Mouse (Mus musculus) midbrain, embryonic 10.5 days (tissue): ENCODE measurements around the gene Kcnj16. TPM values are rescaled to one million over a fixed set of nuclear protein-coding genes. Genes with fewer than 3 reads are reported as not detected.
A peak's percentile ranks its signal among the peaks of the same experiment; 100 is the strongest.

ENCODE experiments used
- DNase-seq: peaks from one replicate; pipeline ENCODE4 v3.0.0-alpha.2; 2017; ENCODE audit warnings: low spot score
- H3K27ac ChIP-seq: fragments of 300-500 bp; sonication (generic); replicated peaks from 2 replicates; pipeline ENCODE4 v1.5.1; 2016; ENCODE audit warnings: mild to moderate bottlenecking
- H3K27me3 ChIP-seq: fragments of 300-500 bp; sonication (generic); 2 replicates; pipeline ENCODE4 v1.6.1; 2016; ENCODE audit warnings: low read depth, mild to moderate bottlenecking; ENCODE audit not compliant: poor library complexity, severe bottlenecking
- H3K36me3 ChIP-seq: fragments of 300-500 bp; sonication (generic); 2 replicates; pipeline ENCODE4 v1.6.1; 2016; ENCODE audit warnings: mild to moderate bottlenecking, moderate library complexity
- H3K4me1 ChIP-seq: fragments of 300-500 bp; sonication (generic); 2 replicates; pipeline ENCODE4 v1.6.1; 2016
- H3K4me3 ChIP-seq: fragments of 300-500 bp; sonication (generic); 2 replicates; pipeline ENCODE4 v1.5.1; 2016; ENCODE audit warnings: mild to moderate bottlenecking, moderate library complexity
- H3K9me3 ChIP-seq: fragments of 300-500 bp; sonication (generic); replicated peaks from 2 replicates; pipeline ENCODE4 v1.6.1; 2016; ENCODE audit warnings: mild to moderate bottlenecking
- WGBS: fragments of 180-500 bp; shearing (Covaris S2); methylation state at CpG from one replicate; pipeline ENCODE4 v1.1.7; 2016; 5-methylcytosine and 5-hydroxymethylcytosine counted together
- polyA plus RNA-seq: library from polyadenylated mRNA; unstranded; fragments of >200 nt; fragmentation: Nextera tagmentation; extraction: Ambion mirVana; gene quantifications from 2 replicates; pipeline ENCODE4 v1.2.1, GENCODE M21; 2016

The Kcnj16 gene
- polyA plus RNA-seq, 1 experiment from 2014 or later, result not detected

DNA sequence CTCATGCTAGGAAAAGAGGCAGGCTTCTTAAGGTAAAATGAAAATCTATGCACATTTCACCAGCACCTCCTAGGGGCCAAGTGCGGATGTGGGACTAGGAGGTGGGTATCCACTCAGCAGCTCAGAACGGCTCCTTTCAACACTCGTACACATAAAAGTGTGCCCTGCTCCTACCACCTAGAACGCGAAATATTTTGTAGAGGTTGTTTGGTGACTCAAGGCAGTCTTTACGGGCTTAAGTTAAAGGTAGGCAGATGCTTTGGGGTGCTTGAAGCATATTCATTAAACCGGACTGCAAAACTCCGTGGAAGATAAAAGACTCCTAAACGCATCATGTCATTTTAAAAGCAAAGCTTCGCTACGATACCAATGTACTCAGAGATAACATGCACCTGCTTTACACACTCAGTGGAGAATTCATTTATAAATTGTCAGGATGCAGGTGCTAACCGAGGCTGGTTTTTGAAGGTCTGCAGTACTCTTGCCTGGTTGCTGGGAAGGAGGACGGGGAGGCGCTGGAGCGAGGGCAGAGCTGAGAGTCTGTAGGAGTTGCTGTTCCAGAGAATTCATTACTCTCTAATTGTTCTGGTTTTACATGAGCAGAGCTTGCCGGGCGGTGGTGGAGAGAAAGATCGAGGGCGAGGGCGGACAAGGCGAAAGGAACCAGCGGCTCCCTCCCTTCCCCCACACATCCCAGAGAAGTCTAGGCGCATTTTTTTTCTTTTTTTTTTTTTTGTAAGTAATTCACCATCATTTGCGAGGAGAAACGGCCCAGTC, 97.1 kb downstream of the Kcnj16 start:
- DNase-seq, result peak; percentile 55
- under 1% methylated on average over 25 of the region's 25 CpGs for WGBS
- Histone ChIP-seq H3K4me3 (peak overlapping the region; percentile 72), H3K27ac (peak overlapping the region; percentile 84), H3K36me3 (no peaks in the 10 kb centered on the region), H3K4me1 (peaks cover 33% of the 10 kb centered on the region), H3K27me3 (peaks cover 15% of the 10 kb centered on the region), H3K9me3 (no peaks in the 10 kb centered on the region)

DNA sequence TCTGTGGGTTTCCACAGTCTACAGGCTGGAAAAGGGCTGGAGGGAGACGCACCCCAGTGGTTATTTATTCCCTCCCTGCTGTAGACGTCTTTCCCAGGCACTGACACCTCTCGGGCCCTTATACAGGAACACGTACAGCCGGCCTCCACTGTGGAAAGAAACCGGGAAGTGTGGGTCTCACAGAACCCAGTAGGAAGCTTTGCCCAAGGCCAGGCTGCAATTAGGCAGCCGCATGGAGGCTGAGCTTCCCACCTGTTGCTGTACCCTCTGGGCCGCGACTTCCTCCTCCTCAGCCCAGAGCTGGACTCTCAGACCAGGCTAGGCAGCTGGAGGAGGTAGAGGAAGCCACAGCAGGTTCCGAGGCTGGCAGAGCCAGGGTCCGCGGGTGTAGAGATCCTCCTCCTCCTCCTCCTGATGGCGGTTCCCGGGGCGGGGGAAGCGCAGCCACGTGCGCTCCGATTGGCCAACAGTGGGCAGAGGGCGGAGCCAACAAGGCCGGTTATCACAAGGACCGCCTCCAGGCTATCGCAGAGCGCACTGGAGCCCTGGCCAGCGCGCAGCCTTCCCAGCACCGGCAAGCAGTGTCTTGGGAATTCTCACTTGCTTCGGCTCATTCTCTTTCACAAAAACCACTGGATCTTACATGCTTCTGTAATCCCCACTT, 97.9 kb downstream of the Kcnj16 start, which contains the start of gene Kcnj2:
Kcnj2 (plus strand) TSS at position 530 of the 664 bp plus-strand sequence.
- peaks cover 15% of the 10 kb centered on the region for H3K27me3 ChIP-seq
- H3K27ac ChIP-seq, result peak within 1 kb of the TSS; percentile 84
- peak within 1 kb of the TSS; percentile 72 for H3K4me3 ChIP-seq
- under 1% methylated on average over 28 of the region's 28 CpGs for WGBS
- DNase-seq, result peak; percentile 94
- H3K36me3 ChIP-seq, result no peaks in the 10 kb centered on the region
- no peaks in the 10 kb centered on the region for H3K9me3 ChIP-seq
- peaks cover 28% of the 10 kb centered on the region for H3K4me1 ChIP-seq

GRCm38 (mm10) chr11:111066299-111066691, 98.5 kb downstream of the Kcnj16 start:
- Histone ChIP-seq H3K27me3 (peaks cover 15% of the 10 kb centered on the region), H3K9me3 (no peaks in the 10 kb centered on the region), H3K36me3 (no peaks in the 10 kb centered on the region), H3K27ac (peak overlapping the region; percentile 84), H3K4me3 (peak overlapping the region; percentile 72), H3K4me1 (peaks cover 28% of the 10 kb centered on the region)
- no peak for DNase-seq
- under 1% methylated on average over 9 of the region's 9 CpGs for WGBS

DNA sequence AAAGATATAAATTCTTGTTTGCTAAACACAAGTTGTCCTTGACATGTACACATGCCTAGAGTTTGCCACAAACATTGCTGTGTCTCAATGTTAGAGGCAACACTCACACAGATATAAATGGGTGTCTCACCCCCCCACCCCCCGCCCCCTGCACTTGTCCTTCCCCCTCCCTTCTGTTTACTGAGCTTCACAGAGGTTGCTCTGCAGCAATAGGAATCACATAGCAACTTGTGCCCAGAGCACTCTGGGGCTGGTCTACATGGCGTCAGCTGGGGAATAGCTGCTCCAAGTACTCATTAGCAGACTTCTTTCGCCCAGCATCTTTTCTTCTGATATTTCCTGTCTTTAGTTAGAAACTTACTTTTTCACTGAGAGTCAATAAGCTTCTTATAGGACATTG, 100.0 kb downstream of the Kcnj16 start:
- Histone ChIP-seq H3K27ac (no peak overlapping the region), H3K27me3 (peaks cover 15% of the 10 kb centered on the region), H3K36me3 (peaks cover 8% of the 10 kb centered on the region), H3K4me3 (no peak overlapping the region), H3K4me1 (peaks cover 28% of the 10 kb centered on the region), H3K9me3 (no peaks in the 10 kb centered on the region)
- 81% methylated on average over 3 of the region's 3 CpGs for WGBS
- no peak for DNase-seq

DNA sequence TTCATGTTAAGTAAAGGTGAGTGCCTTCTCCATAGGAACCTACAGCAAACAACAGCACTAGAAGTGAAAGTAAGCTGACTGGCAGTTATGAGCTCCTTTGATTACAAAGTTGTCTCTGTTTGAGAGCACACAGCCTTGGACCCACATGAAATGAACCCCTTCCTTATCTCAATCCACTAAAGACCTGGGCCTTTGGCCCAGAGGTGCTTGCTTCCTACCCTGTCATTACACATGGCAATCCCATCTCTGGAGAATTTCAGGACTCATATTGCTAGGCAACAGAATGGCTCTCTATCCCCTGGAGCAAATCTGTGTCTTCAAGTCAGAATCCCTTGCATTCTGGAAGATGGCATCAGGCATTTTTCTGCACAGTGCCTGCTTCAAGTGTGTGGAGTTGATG, 102.6 kb downstream of the Kcnj16 start:
- H3K36me3 ChIP-seq, result peaks cover 8% of the 10 kb centered on the region
- no peaks in the 10 kb centered on the region for H3K9me3 ChIP-seq
- no peak overlapping the region for H3K4me3 ChIP-seq
- DNase-seq, result no peak
- peaks cover 15% of the 10 kb centered on the region for H3K27me3 ChIP-seq
- peaks cover 18% of the 10 kb centered on the region for H3K4me1 ChIP-seq
- no peak overlapping the region for H3K27ac ChIP-seq

DNA sequence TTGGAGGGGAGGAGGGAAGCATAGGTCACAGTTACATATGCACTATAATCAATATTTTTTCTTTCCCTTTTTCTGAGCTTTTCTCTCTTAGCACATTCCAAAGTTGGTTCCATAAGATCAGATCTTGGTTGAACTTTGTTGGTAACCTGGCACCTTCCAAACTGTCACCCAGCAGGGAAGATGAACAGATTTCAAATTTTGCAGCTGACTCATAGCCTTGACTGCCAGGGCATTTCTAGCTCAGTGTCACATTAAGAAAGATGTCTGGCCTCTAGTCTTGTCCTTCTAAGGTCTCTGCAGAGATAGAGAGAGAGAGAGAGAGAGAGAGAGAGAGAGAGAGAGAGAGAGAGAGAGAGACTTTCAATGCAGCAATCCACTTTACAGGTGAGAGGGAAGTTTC, 106.3 kb downstream of the Kcnj16 start:
- Histone ChIP-seq H3K27ac (no peak overlapping the region), H3K27me3 (no peaks in the 10 kb centered on the region), H3K9me3 (no peaks in the 10 kb centered on the region), H3K4me3 (no peak overlapping the region), H3K4me1 (no peaks in the 10 kb centered on the region), H3K36me3 (peaks cover 8% of the 10 kb centered on the region)
- DNase-seq, result no peak

Other genes with a start within 250 kb of the Kcnj16 start
- gene Kcnj2, start 98.1 kb downstream of the Kcnj16 start, polyA plus RNA-seq, result 0.65 and 0.94 TPM in 2 replicates